Mouse (Mus musculus): ENCODE measurements around the gene Carm1. TPM values are rescaled to one million over a fixed set of nuclear protein-coding genes. Genes with fewer than 3 reads are reported as not detected.

Gene Carm1
- polyA plus RNA-seq, 1 experiment from 2014 or later, result 9.3 TPM

- no peak overlapping the region for H3K4me2 ChIP-seq (ENCODE audit: low read depth, low read length)
- no peak overlapping the region for H3K4me3 ChIP-seq (ENCODE audit: low read depth, low read length)
- no peaks in the 10 kb centered on the region; the same call in 1 of the 2 replicates for H3K4me1 ChIP-seq (ENCODE audit: control insufficient read depth, low read depth, low read length)
- ATAC-seq (ENCODE audit: low read depth), result no peak
- no peaks in the 10 kb centered on the region for H3K9me3 ChIP-seq (replicated peaks; ENCODE audit: control insufficient read depth, low read length)
- H3K36me3 ChIP-seq (ENCODE audit: control insufficient read depth, insufficient read depth), result no peaks in the 10 kb centered on the region
- WGBS (ENCODE audit: insufficient replicate concordance), result 45% methylated on average over 1 of the region's 1 CpGs
- no peak overlapping the region for H3K27ac ChIP-seq (ENCODE audit: low read length)
- H3K9ac ChIP-seq (ENCODE audit: low read depth, low read length), result no peak overlapping the region
- no peaks in the 10 kb centered on the region for H3K27me3 ChIP-seq (ENCODE audit: control insufficient read depth, insufficient read depth, low read depth, low read length)
Measured at GRCm38 (mm10) chr9:21606648-21607047, 60.0 kb downstream of the Carm1 start.

DNA sequence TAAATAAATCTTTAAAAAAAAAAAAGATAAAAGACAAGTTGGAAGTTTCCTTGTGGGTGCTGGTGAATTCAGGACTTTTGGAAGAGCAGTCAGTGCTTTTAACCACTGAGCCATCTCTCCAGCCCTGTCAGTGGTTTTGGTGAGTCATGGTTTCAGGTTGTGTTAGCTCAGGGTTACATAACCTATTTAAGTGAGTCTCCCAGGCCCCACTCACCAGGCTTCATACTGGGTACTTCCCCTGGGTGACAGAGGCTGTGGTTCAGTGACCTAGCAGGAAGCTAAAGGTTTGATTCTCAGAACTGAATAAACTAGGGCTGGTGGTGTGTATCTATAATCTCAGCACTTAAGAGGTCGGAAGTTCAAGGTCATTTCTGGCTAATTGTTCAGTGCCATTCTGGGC, 63.2 kb downstream of the Carm1 start:
- Histone ChIP-seq H3K9me3 (replicated peaks; ENCODE audit: control insufficient read depth, low read length) (no peaks in the 10 kb centered on the region), H3K4me3 (ENCODE audit: low read depth, low read length) (no peak overlapping the region), H3K4me1 (ENCODE audit: control insufficient read depth, low read depth, low read length) (peaks cover 2% of the 10 kb centered on the region; the same call in 1 of the 2 replicates), H3K27me3 (ENCODE audit: control insufficient read depth, insufficient read depth, low read depth, low read length) (no peaks in the 10 kb centered on the region), H3K4me2 (ENCODE audit: low read depth, low read length) (no peak overlapping the region), H3K9ac (ENCODE audit: low read depth, low read length) (no peak overlapping the region), H3K36me3 (ENCODE audit: control insufficient read depth, insufficient read depth) (no peaks in the 10 kb centered on the region), H3K27ac (ENCODE audit: low read length) (no peak overlapping the region)
- peak; percentile 58 for ATAC-seq (ENCODE audit: low read depth)
- 43% methylated on average over 1 of the region's 1 CpGs for WGBS (ENCODE audit: insufficient replicate concordance)

DNA sequence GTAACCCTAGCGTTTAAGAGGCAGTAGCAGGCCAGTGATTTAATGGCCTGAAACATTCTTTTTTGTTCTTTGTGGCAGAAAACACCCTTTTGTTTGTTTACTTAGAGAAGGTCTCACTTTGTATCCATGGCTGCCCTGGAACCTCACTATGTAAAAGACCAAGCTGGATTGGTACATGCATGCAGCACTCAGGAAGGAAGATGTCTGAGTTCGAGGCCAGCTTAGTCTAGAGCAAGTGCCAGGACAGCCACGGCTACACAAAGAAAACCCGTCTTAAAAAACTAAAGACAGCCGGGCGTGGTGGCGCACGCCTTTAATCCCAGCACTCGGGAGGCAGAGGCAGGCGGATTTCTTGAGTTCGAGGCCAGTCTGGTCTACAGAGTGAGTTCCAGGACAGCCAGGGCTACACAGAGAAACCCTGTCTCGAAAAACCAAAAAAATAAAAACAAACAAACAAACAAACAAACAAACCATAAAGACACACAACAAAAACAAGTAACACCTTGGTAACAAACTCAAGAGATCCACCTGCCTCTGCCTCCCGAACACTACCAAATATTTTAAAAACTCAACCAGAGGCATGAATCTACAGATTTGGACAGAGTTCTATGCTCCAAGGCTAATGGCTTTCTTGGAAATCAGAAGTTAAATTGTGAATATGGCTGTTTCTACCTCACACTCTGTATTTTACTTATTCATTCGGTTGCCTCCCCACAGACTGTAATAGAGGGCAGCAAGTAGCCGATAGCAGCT, 68.3 kb downstream of the Carm1 start:
- Histone ChIP-seq H3K9ac (ENCODE audit: low read depth, low read length) (peak overlapping the region; percentile 85), H3K4me3 (ENCODE audit: low read depth, low read length) (peak overlapping the region; percentile 76), H3K36me3 (ENCODE audit: control insufficient read depth, insufficient read depth) (no peaks in the 10 kb centered on the region), H3K9me3 (replicated peaks; ENCODE audit: control insufficient read depth, low read length) (no peaks in the 10 kb centered on the region), H3K4me1 (ENCODE audit: control insufficient read depth, low read depth, low read length) (peaks cover 21% of the 10 kb centered on the region), H3K27me3 (ENCODE audit: control insufficient read depth, insufficient read depth, low read depth, low read length) (no peaks in the 10 kb centered on the region), H3K27ac (ENCODE audit: low read length) (peak overlapping the region; percentile 90), H3K4me2 (ENCODE audit: low read depth, low read length) (peak overlapping the region; percentile 82)
- no peak for ATAC-seq (ENCODE audit: low read depth)
- 55% methylated on average over 15 of the region's 15 CpGs for whole genome bisulfite sequencing (ENCODE audit: insufficient replicate concordance)

DNA sequence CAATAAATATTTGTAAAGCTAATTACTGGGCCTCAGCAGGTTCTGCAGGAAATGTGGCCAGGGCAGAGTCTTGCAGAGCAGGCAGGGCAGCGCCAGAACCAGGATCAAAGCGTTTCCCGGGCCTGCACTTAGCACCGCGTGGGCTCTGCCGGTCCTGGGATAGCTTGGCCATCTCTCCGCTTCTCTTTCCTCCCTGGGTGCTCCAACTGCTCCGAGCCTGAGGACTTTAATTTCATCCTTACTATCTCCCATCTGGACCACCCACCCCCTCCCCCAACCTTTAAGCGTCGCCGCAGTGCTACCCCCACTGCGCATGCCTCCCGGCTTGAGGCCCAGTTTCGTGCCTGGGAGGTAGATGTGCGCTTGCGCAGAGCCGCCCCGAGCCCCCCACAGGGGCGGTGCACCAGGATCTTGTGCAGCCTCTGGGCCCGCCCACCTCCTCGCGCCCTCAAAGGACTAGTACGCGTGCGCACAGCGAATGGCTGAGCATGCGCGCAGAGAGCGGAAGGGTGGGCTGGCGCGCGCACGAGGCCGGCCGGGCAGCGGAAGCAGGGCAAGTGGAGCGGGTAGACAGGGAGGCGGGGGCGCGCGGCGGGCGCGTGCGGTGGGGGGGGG, 69.0 kb downstream of the Carm1 start, which contains the start of gene Smarca4:
Gene Smarca4 (plus strand): TSS at position 553 of the 615 bp plus-strand sequence.
- no peaks in the 10 kb centered on the region for H3K27me3 ChIP-seq (ENCODE audit: control insufficient read depth, insufficient read depth, low read depth, low read length)
- WGBS (ENCODE audit: insufficient replicate concordance), result under 1% methylated on average over 45 of the region's 45 CpGs
- no peaks in the 10 kb centered on the region for H3K9me3 ChIP-seq (replicated peaks; ENCODE audit: control insufficient read depth, low read length)
- peak within 1 kb of the TSS; percentile 76 for H3K4me3 ChIP-seq (ENCODE audit: low read depth, low read length)
- ATAC-seq (ENCODE audit: low read depth), result peak; percentile 92
- H3K27ac ChIP-seq (ENCODE audit: low read length), result peak within 1 kb of the TSS; percentile 90
- H3K4me2 ChIP-seq (ENCODE audit: low read depth, low read length), result peak within 1 kb of the TSS; percentile 82
- H3K4me1 ChIP-seq (ENCODE audit: control insufficient read depth, low read depth, low read length), result peaks cover 21% of the 10 kb centered on the region
- peak within 1 kb of the TSS; percentile 85 for H3K9ac ChIP-seq (ENCODE audit: low read depth, low read length)
- no peaks in the 10 kb centered on the region for H3K36me3 ChIP-seq (ENCODE audit: control insufficient read depth, insufficient read depth)

DNA sequence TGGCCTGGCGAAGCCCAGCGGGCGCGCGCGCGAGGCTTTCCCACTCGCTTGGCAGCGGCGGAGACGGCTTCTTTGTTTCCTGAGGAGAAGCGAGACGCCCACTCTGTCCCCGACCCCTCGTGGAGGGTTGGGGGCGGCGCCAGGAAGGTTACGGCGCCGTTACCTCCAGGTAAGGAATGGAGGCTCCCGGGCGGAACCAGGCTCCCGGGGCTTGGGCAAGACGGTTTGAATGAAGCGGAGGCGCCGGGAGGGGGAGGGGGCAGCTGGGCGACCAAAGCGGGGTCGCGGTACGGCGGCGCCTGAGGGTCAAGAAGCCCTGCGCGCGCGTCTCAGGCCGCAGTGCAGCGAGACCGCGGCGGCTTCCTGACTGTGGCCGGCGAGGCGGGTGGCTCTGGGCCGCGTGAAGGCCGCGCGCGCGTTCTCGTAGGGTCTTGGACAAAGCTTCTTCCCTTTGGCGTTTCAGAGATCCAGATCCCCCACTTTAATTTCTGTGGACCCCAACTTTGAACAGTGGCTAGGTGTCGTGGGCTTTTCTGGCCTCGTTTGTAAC, 69.6 kb downstream of the Carm1 start:
- Histone ChIP-seq H3K9ac (ENCODE audit: low read depth, low read length) (peak overlapping the region; percentile 85), H3K27me3 (ENCODE audit: control insufficient read depth, insufficient read depth, low read depth, low read length) (no peaks in the 10 kb centered on the region), H3K4me2 (ENCODE audit: low read depth, low read length) (peak overlapping the region; percentile 82), H3K36me3 (ENCODE audit: control insufficient read depth, insufficient read depth) (no peaks in the 10 kb centered on the region), H3K4me1 (ENCODE audit: control insufficient read depth, low read depth, low read length) (peaks cover 21% of the 10 kb centered on the region), H3K9me3 (replicated peaks; ENCODE audit: control insufficient read depth, low read length) (no peaks in the 10 kb centered on the region), H3K27ac (ENCODE audit: low read length) (peak overlapping the region; percentile 86), H3K4me3 (ENCODE audit: low read depth, low read length) (peak overlapping the region; percentile 76)
- ATAC-seq (ENCODE audit: low read depth), result peak; percentile 67
- under 1% methylated on average over 56 of the region's 57 CpGs for WGBS (ENCODE audit: insufficient replicate concordance)

- H3K9ac ChIP-seq (ENCODE audit: low read depth, low read length), result peak overlapping the region; percentile 85
- no peaks in the 10 kb centered on the region for H3K27me3 ChIP-seq (ENCODE audit: control insufficient read depth, insufficient read depth, low read depth, low read length)
- ATAC-seq (ENCODE audit: low read depth), result no peak
- peak overlapping the region; percentile 86 for H3K27ac ChIP-seq (ENCODE audit: low read length)
- H3K4me3 ChIP-seq (ENCODE audit: low read depth, low read length), result peak overlapping the region; percentile 76
- peak overlapping the region; percentile 82 for H3K4me2 ChIP-seq (ENCODE audit: low read depth, low read length)
- no peaks in the 10 kb centered on the region for H3K36me3 ChIP-seq (ENCODE audit: control insufficient read depth, insufficient read depth)
- H3K9me3 ChIP-seq (replicated peaks; ENCODE audit: control insufficient read depth, low read length), result no peaks in the 10 kb centered on the region
- WGBS (ENCODE audit: insufficient replicate concordance), result 2% methylated on average over 10 of the region's 10 CpGs
- peaks cover 21% of the 10 kb centered on the region for H3K4me1 ChIP-seq (ENCODE audit: control insufficient read depth, low read depth, low read length)
Measured at GRCm38 (mm10) chr9:21617066-21617465, 70.4 kb downstream of the Carm1 start.

DNA sequence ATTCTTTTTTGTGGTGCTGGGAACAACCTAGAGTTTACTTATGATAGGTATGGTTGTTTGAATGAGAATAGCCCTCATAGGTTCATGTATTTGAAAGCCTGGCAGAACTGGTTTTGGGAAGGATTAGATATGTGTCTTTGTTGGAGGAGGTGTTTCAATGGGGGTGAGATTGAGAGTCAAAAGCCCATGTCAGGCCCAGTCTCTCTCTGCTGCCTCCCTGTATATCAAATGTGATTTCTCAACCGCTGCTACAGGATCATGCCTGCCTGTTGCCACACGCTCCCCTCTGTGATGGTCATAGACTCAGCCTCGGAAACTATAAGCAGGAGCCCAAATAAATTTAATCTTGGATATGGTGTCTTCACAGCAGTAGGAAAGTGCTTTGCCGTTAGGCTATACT, 73.5 kb downstream of the Carm1 start:
- Histone ChIP-seq H3K36me3 (ENCODE audit: control insufficient read depth, insufficient read depth) (no peaks in the 10 kb centered on the region), H3K27me3 (ENCODE audit: control insufficient read depth, insufficient read depth, low read depth, low read length) (no peaks in the 10 kb centered on the region), H3K4me1 (ENCODE audit: control insufficient read depth, low read depth, low read length) (peaks cover 20% of the 10 kb centered on the region), H3K9me3 (replicated peaks; ENCODE audit: control insufficient read depth, low read length) (no peaks in the 10 kb centered on the region), H3K27ac (ENCODE audit: low read length) (no peak overlapping the region), H3K9ac (ENCODE audit: low read depth, low read length) (no peak overlapping the region), H3K4me3 (ENCODE audit: low read depth, low read length) (no peak overlapping the region), H3K4me2 (ENCODE audit: low read depth, low read length) (no peak overlapping the region)
- WGBS (ENCODE audit: insufficient replicate concordance), result 83% methylated on average over 4 of the region's 4 CpGs
- ATAC-seq (ENCODE audit: low read depth), result no peak

GRCm38 (mm10) chr9:21622676-21623075, 76.0 kb downstream of the Carm1 start:
- Histone ChIP-seq H3K9me3 (replicated peaks; ENCODE audit: control insufficient read depth, low read length) (no peaks in the 10 kb centered on the region), H3K4me1 (ENCODE audit: control insufficient read depth, low read depth, low read length) (peaks cover 13% of the 10 kb centered on the region), H3K27me3 (ENCODE audit: control insufficient read depth, insufficient read depth, low read depth, low read length) (no peaks in the 10 kb centered on the region), H3K4me2 (ENCODE audit: low read depth, low read length) (no peak overlapping the region), H3K9ac (ENCODE audit: low read depth, low read length) (no peak overlapping the region), H3K4me3 (ENCODE audit: low read depth, low read length) (no peak overlapping the region), H3K36me3 (ENCODE audit: control insufficient read depth, insufficient read depth) (no peaks in the 10 kb centered on the region), H3K27ac (ENCODE audit: low read length) (no peak overlapping the region)
- WGBS (ENCODE audit: insufficient replicate concordance), result 69% methylated on average over 1 of the region's 1 CpGs
- ATAC-seq (ENCODE audit: low read depth), result 0 out of 2 replicates have a peak, but pooled peaks have one; percentile 49

All from liver, embryonic 16.5 days (tissue).